Mouse (Mus musculus) intestine, embryonic 14.5 days (tissue): ENCODE measurements around the gene Dync2h1. TPM values are rescaled to one million over a fixed set of nuclear protein-coding genes. Genes with fewer than 3 reads are reported as not detected.

ENCODE experiments used
- ATAC-seq: fragments of 200-750 bp; cut with Nextera tagmentation; replicated peaks from 2 replicates; pipeline ENCODE4 v1.8.0; 2017; ENCODE audit warnings: low read depth, moderate number of reproducible peaks, moderate TSS enrichment, moderate library complexity; ENCODE audit not compliant: low FRiP score, low TSS enrichment
- DNase-seq: peaks from one replicate; pipeline ENCODE4 v3.0.0-alpha.2; 2018; ENCODE audit warnings: low spot score
- H3K27ac ChIP-seq: fragments of 300-500 bp; sonication (generic); 2 replicates; pipeline ENCODE4 v1.5.1; 2014; ENCODE audit warnings: low read depth, mild to moderate bottlenecking, control low read depth
- H3K27me3 ChIP-seq: fragments of 300-500 bp; sonication (generic); replicated peaks from 2 replicates; pipeline ENCODE4 v1.6.1; 2014; ENCODE audit warnings: low read length, control low read depth; ENCODE audit not compliant: control insufficient read depth, insufficient read depth
- H3K36me3 ChIP-seq: fragments of 300-500 bp; sonication (generic); 2 replicates; pipeline ENCODE4 v1.6.1; 2014; ENCODE audit warnings: low read length, control low read depth; ENCODE audit not compliant: control insufficient read depth, insufficient read depth
- H3K4me1 ChIP-seq: fragments of 300-500 bp; sonication (generic); replicated peaks from 2 replicates; pipeline ENCODE4 v1.6.1; 2014; ENCODE audit warnings: low read length, control low read depth, mixed read lengths; ENCODE audit not compliant: control insufficient read depth, insufficient read depth
- H3K4me2 ChIP-seq: fragments of 300-500 bp; sonication (generic); 2 replicates; pipeline ENCODE4 v1.6.1; 2014; ENCODE audit warnings: low read length
- H3K4me3 ChIP-seq: fragments of 300-500 bp; sonication (generic); 2 replicates; pipeline ENCODE4 v1.5.1; 2014; ENCODE audit warnings: low read depth, low read length, control low read depth, mixed read lengths
- H3K9ac ChIP-seq: fragments of 300-500 bp; sonication (generic); 2 replicates; pipeline ENCODE4 v1.6.1; 2014; ENCODE audit warnings: mild to moderate bottlenecking, low read length
- H3K9me3 ChIP-seq: fragments of 300-500 bp; sonication (generic); 2 replicates; pipeline ENCODE4 v1.6.1; 2016; ENCODE audit warnings: low read length, control low read depth; ENCODE audit not compliant: control insufficient read depth
- WGBS: fragments of 180-500 bp; shearing (Covaris S2); extraction: QIAGEN DNeasy Blood & Tissue Kit; methylation state at CpG from one replicate; pipeline ENCODE4 v1.1.7; 2014; 5-methylcytosine and 5-hydroxymethylcytosine counted together
- polyA plus RNA-seq: library from polyadenylated mRNA; unstranded; fragments of >200 nt; fragmentation: Nextera tagmentation; extraction: Ambion mirVana; gene quantifications from 2 replicates; pipeline ENCODE4 v1.2.1, GENCODE M21; 2014

Gene Dync2h1
- polyA plus RNA-seq, 1 experiment from 2014 or later: 15.3 TPM

DNA sequence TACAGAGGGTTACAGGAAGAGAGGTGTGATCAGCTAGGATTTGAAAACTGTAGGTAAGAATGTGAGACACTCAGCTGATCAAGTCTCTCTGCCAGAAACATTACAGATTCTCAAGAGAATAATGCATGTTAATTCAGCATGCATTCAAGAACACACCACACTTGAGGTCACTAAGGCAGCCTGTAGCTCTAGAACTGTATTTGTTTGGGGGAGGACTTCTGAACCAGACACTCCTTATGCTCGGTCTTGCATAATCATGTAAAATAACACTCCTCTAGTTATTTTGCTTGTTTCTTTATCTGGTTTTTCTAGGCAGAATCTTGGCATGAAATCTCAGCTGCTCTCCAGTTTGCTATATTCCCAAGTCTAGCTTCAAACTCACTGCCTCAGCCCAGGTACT is 282.6 kb downstream of the Dync2h1 start:
- Histone ChIP-seq H3K27me3 (no peaks in the 10 kb centered on the region), H3K4me3 (no peak overlapping the region), H3K36me3 (no peaks in the 10 kb centered on the region), H3K4me2 (no peak overlapping the region), H3K9me3 (no peaks in the 10 kb centered on the region), H3K4me1 (no peaks in the 10 kb centered on the region), H3K27ac (no peak overlapping the region), H3K9ac (no peak overlapping the region)
- WGBS: 75% methylated on average over 1 of the region's 1 CpGs
- DNase-seq: no peak
- ATAC-seq: no peak

DNA sequence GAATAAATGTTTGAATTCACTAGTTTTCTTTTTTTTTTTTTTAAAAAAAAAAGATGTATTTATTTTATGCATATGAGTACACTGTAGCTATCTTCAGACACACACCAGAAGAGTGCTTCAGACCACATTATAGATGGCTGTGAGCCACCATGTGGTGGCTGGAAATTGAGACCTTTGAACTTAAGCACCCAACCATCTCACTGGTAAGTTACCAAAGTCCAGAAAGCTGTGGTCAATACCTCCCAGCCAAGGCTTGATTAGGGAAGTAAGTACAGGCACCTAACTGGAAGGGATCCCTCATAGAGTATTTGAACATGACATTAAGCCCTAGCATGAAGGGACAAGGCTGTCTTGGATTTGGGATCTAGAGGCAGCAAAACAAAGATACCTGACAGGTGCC is 292.9 kb downstream of the Dync2h1 start:
- H3K36me3 ChIP-seq: no peaks in the 10 kb centered on the region
- H3K27me3 ChIP-seq: no peaks in the 10 kb centered on the region
- ATAC-seq (no peak), DNase-seq (no peak)
- H3K9me3 ChIP-seq: no peaks in the 10 kb centered on the region
- H3K27ac ChIP-seq: no peak overlapping the region
- H3K9ac ChIP-seq: no peak overlapping the region
- no peak overlapping the region for H3K4me2 ChIP-seq
- no peak overlapping the region for H3K4me3 ChIP-seq
- H3K4me1 ChIP-seq: no peaks in the 10 kb centered on the region

DNA sequence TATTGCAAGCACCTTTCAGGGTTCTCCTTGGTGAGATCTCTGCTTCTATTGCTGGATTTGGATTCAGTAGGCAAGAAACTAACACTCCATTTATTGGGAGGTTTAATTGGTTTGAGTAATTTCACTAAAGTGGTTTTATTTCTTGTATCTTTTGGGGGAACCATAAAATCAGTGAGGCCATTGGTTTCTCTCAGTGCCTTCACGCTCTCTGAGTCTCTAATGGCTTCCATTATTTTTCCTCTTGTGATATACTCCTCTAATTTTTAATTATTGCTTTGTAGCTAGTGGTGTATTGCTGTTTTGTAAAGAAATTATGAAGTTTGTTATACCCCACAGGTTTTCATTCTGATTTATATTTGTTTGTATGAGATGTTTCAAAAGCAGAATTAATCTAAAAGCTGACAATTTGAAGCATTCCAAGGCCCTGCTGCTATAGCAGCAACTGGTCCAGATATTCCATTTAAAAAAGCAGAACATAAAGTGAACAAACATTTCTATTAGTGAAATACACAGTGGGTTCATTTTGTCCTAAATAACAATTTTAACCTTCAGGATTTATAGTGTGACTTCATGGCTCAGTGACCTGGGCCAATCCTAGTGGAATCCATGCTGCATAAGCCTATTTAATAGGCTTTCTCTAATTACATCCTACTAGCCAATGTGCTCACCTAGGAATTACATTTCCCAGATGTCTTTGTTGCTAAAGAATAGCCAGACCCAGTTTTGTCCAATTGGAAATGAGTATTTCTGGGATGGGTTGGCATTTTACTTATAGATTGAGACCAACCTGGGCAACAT is 302.9 kb downstream of the Dync2h1 start:
- 97% methylated on average over 1 of the region's 1 CpGs for WGBS

More for the DNA sequence above, 302.9 kb downstream of the Dync2h1 start:
- no peak overlapping the region for H3K4me3 ChIP-seq
- H3K9me3 ChIP-seq: no peaks in the 10 kb centered on the region
- H3K27ac ChIP-seq: no peak overlapping the region
- no peaks in the 10 kb centered on the region for H3K36me3 ChIP-seq
- no peaks in the 10 kb centered on the region for H3K27me3 ChIP-seq
- H3K9ac ChIP-seq: no peak overlapping the region
- H3K4me1 ChIP-seq: no peaks in the 10 kb centered on the region
- DNase-seq (no peak), ATAC-seq (no peak)
- H3K4me2 ChIP-seq: no peak overlapping the region

Other genes with a start within 250 kb of the Dync2h1 start
- gene Dcun1d5, start 74 bp upstream of the Dync2h1 start, polyA plus RNA-seq: 124 and 126 TPM in 2 replicates
- 0.15 TPM in 1 of 2 replicates, not detected in the other for gene Mmp13, start 88.1 kb upstream of the Dync2h1 start, polyA plus RNA-seq
- 0.08 and 0.16 TPM in 2 replicates for gene Mmp12, start 159.9 kb upstream of the Dync2h1 start, polyA plus RNA-seq
- gene Mmp1b, start 203.6 kb upstream of the Dync2h1 start, polyA plus RNA-seq: not detected in 2 replicates